Mouse (Mus musculus) liver, adult 2 months (tissue): Measurements from ENCODE around the gene Bmp3. TPM values are rescaled to one million over a fixed set of nuclear protein-coding genes. Genes with fewer than 3 reads are reported as not detected.

Source experiments
- DNase-seq: peaks from one replicate; pipeline ENCODE4 v3.0.0-alpha.2; 2011; ENCODE audit warnings: low read depth, low spot score; ENCODE audit errors: extremely low read depth
- H3K27ac ChIP-seq: fragments of 200-500 bp; replicated peaks from 2 replicates; pipeline ENCODE4 v1.5.1; 2012; ENCODE audit warnings: low read depth, mild to moderate bottlenecking, control low read depth, inconsistent platforms, low read length; ENCODE audit not compliant: insufficient read depth
- H3K27me3 ChIP-seq: fragments of 200-500 bp; 2 replicates; pipeline ENCODE4 v1.6.1; 2012; ENCODE audit warnings: mild to moderate bottlenecking, moderate library complexity, low read length, inconsistent platforms; ENCODE audit not compliant: control insufficient read depth, insufficient read depth
- H3K36me3 ChIP-seq: fragments of 200-500 bp; 2 replicates; pipeline ENCODE4 v1.6.1; 2012; ENCODE audit warnings: low read length, inconsistent platforms; ENCODE audit not compliant: control insufficient read depth, insufficient read depth
- H3K4me1 ChIP-seq: fragments of 200-500 bp; 2 replicates; pipeline ENCODE4 v1.6.1; 2011; ENCODE audit warnings: low read length; ENCODE audit not compliant: control insufficient read depth, insufficient read depth
- H3K4me3 ChIP-seq: fragments of 200-500 bp; 2 replicates; pipeline ENCODE4 v1.5.1; 2011; ENCODE audit warnings: low read depth, mild to moderate bottlenecking, control low read depth, low read length, moderate library complexity; ENCODE audit not compliant: insufficient read depth
- H3K79me2 ChIP-seq: fragments of 200-500 bp; 2 replicates; pipeline ENCODE4 v1.6.1; 2012; ENCODE audit warnings: inconsistent platforms, mild to moderate bottlenecking, low read length, moderate library complexity; ENCODE audit not compliant: control insufficient read depth, insufficient read depth
- H3K9ac ChIP-seq: fragments of 200-500 bp; 2 replicates; pipeline ENCODE4 v1.6.1; 2012; ENCODE audit warnings: low read depth, mild to moderate bottlenecking, control low read depth, inconsistent platforms, low read length
- CTCF ChIP-seq: fragments of 200-500 bp; IDR thresholded peaks from 2 replicates; pipeline ENCODE4 v1.5.1; 2011; ENCODE audit warnings: low read depth, low read length, control low read depth
- POLR2A ChIP-seq: fragments of 200-500 bp; IDR thresholded peaks from 2 replicates; pipeline ENCODE4 v1.6.1; 2011; ENCODE audit warnings: low read length, control low read depth; ENCODE audit not compliant: insufficient read depth; ENCODE audit errors: extremely low read depth
- WGBS: fragments of 180-500 bp; shearing (Covaris S2); methylation state at CpG from one replicate; pipeline ENCODE4 v1.1.7; 2018; 5-methylcytosine and 5-hydroxymethylcytosine counted together
- polyA plus RNA-seq: library from polyadenylated mRNA; depleted of rRNA; stranded (reverse); fragments of >200 nt; gene quantifications from 2 replicates; pipeline ENCODE4 v1.2.3, GENCODE M21; 2012; rRNA removed
- total RNA-seq: library from RNA; depleted of rRNA; stranded (reverse); fragments of >200 nt; gene quantifications from 2 replicates; pipeline ENCODE4 v1.2.3, GENCODE M21; 2014; rRNA removed

Gene Bmp3
- total RNA-seq = under 0.01 TPM in 1 of 2 replicates, not detected in the other
- 0.06 TPM in 1 of 2 replicates, not detected in the other for polyA plus RNA-seq

DNA sequence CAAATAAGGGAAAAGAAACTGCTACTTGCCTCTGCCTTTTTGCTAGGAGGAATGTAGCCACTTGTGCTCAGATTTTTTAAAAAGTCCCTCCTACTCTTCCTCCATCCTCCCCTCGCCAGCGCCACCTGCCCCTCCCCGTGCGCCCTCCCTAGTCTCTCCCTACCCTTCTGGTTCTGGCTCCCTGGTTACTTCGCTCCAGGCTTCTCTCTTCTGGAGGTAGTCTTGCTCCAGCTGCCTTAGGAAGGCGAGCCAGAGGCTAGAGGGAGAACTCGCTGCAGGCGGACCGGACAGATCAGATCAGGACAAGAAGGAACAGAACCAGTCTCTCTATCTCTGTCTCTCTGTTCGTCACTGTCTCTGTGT is at the start of gene Bmp3:
Gene Bmp3 (plus strand): TSS at position 152 of the 363 bp plus-strand sequence.
- DNase-seq = no peak
- Histone ChIP-seq H3K9ac (no peak within 1 kb of the TSS), H3K27ac (no peak within 1 kb of the TSS), H3K4me3 (no peak within 1 kb of the TSS), H3K4me1 (no peaks in the 10 kb centered on the region), H3K36me3 (no peaks in the 10 kb centered on the region), H3K79me2 (no peaks in the 10 kb centered on the region), H3K27me3 (peaks cover 10% of the 10 kb centered on the region)
- TF ChIP-seq POLR2A (no peak), CTCF (no peak)
- 11% methylated on average over 10 of the region's 10 CpGs for WGBS

DNA sequence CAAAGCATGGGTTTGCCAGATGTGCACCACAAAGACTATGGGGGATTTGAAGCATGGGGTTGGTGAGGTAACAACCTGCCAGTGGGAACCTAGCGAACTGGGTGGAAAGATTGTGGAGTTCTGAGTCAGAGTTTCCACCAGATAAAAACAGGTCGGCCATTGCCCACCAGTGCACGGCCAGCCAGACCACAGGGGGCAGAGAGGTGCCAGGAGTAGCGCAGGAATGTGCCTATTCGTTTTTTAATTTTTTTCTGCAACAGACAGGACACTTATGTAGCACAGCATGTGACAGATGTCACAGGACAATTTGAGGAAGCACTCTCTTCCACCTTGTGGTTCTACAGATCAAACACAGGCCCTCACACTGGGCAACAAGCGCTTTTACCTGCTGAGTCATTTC is 49.5 kb upstream of the Bmp3 start:
- Histone ChIP-seq H3K27me3 (no peaks in the 10 kb centered on the region), H3K79me2 (no peaks in the 10 kb centered on the region), H3K36me3 (no peaks in the 10 kb centered on the region), H3K27ac (no peak overlapping the region), H3K4me1 (no peaks in the 10 kb centered on the region), H3K4me3 (no peak overlapping the region), H3K9ac (no peak overlapping the region)
- DNase-seq = no peak
- WGBS = 74% methylated on average over 6 of the region's 6 CpGs
- TF ChIP-seq CTCF = no peak
- no peak for TF ChIP-seq POLR2A

GRCm38 (mm10) chr5:98806492-98806891 is 47.7 kb upstream of the Bmp3 start:
- no peaks in the 10 kb centered on the region for H3K79me2 ChIP-seq
- H3K4me1 ChIP-seq = no peaks in the 10 kb centered on the region
- no peak overlapping the region for H3K9ac ChIP-seq
- no peak overlapping the region for H3K4me3 ChIP-seq
- H3K27ac ChIP-seq = no peak overlapping the region
- DNase-seq = no peak
- no peaks in the 10 kb centered on the region for H3K36me3 ChIP-seq
- no peaks in the 10 kb centered on the region for H3K27me3 ChIP-seq
- no peak for TF ChIP-seq CTCF
- no peak for TF ChIP-seq POLR2A
- 90% methylated on average over 4 of the region's 4 CpGs for WGBS

- Histone ChIP-seq H3K4me3 (no peak overlapping the region), H3K27me3 (no peaks in the 10 kb centered on the region), H3K79me2 (no peaks in the 10 kb centered on the region), H3K4me1 (no peaks in the 10 kb centered on the region), H3K27ac (no peak overlapping the region), H3K9ac (no peak overlapping the region), H3K36me3 (no peaks in the 10 kb centered on the region)
- no peak for DNase-seq
- 84% methylated on average over 7 of the region's 7 CpGs for WGBS
- TF ChIP-seq POLR2A (no peak), CTCF (no peak)
Measured at GRCm38 (mm10) chr5:98807022-98807421, 47.2 kb upstream of the Bmp3 start.

DNA sequence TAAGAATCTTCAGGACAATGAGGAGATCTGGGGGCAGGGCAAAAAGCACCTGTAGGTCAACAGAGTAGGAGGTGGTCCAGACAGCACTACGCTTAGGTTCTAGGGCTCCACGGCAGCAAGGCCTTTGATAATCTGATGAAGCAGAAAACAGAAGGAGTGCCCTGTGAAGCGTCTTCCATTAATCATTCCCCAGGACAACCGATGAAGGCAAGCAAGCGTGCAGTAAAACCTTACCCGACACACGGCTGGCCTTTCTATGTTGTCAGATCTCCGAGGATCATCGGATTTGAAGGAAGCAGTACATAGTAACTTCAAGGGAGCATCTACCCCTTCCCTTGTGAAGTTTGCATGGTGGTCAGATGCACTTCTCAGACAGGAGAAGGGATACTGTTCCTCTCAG is 46.3 kb upstream of the Bmp3 start:
- Histone ChIP-seq H3K27me3 (no peaks in the 10 kb centered on the region), H3K4me3 (no peak overlapping the region), H3K79me2 (no peaks in the 10 kb centered on the region), H3K9ac (no peak overlapping the region), H3K27ac (no peak overlapping the region), H3K4me1 (no peaks in the 10 kb centered on the region), H3K36me3 (no peaks in the 10 kb centered on the region)
- WGBS = 73% methylated on average over 9 of the region's 9 CpGs
- no peak for DNase-seq
- TF ChIP-seq CTCF (no peak), POLR2A (no peak)

DNA sequence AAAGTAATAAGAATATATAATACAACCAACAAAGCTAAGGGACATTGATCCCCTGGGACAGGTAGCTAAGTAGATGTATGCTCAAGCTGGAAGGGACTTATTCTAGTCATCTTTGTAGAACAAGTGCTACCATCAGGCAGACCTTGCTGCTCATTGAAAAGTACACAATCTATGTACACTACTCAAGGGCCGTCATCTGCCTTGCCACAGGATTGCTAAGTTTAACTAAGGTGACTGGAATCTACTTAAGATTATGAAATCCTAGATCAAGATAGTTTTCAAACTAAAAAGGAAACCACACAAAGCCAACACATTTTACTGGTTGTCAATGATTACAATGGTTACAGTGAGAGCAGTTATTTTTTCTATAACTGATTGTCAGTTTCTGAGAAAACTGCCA is 41.8 kb upstream of the Bmp3 start:
- Histone ChIP-seq H3K36me3 (no peaks in the 10 kb centered on the region), H3K79me2 (no peaks in the 10 kb centered on the region), H3K27ac (no peak overlapping the region), H3K27me3 (no peaks in the 10 kb centered on the region), H3K9ac (no peak overlapping the region), H3K4me1 (no peaks in the 10 kb centered on the region), H3K4me3 (no peak overlapping the region)
- no peak for TF ChIP-seq POLR2A
- TF ChIP-seq CTCF = no peak
- WGBS = 73% methylated on average over 1 of the region's 1 CpGs
- DNase-seq = no peak
